Mouse (Mus musculus): ENCODE measurements around the gene Ctps2. TPM values are rescaled to one million over a fixed set of nuclear protein-coding genes. Genes with fewer than 3 reads are reported as not detected.

The Ctps2 gene
- 3.6 and 5.2 TPM in 2 replicates for polyA plus RNA-seq (2012; ENCODE audit: low replicate concordance)

GRCm38 (mm10) chrX:162900938-162901337 is at the start of gene Ctps2:
Gene Ctps2, plus strand, starts transcription at chrX:162901238.

DNA sequence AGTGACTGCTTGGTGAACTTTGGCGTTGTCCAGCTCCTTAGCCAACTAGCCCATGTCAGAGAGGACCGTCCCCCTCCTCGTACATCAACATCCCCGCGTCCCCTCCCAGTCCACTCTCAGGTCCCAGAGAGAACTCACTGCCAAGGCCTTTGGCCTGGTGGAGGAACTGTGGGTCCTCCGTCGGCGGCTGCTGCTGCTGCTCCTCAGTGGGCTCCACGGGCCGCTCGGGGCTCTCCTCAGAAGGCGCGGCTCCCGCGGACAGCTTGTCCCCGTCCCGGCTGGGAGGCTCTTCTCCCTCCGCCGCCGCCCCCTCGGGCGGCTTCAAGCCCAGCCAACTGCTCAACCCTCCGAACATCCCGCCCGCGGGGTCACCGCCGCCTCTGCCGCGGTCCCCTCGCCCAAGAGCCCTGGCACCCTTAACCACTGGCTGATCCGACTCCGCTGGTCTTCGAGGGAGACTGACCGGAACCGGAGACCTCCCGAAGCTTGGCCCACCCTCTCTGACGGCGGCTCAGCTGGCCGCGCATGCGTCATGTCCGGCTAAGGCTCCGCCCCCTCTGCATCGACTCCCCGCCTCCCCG is 13.0 kb upstream of the Ctps2 start, which contains the start of gene Syap1:
Gene Syap1 (minus strand): TSS at position 517 of the 581 bp plus-strand sequence.

GRCm38 (mm10) chrX:162964383-162964782 is 63.3 kb downstream of the Ctps2 start, which contains the start of gene S100g:
Gene S100g, minus strand, starts transcription at chrX:162964599.

Other genes with a start within 250 kb of the Ctps2 start
- 48.4 and 73.3 TPM in 2 replicates for gene Rbbp7, start 140.8 kb upstream of the Ctps2 start, polyA plus RNA-seq (2012; ENCODE audit: low replicate concordance)
- gene Txlng, start 71.8 kb upstream of the Ctps2 start, polyA plus RNA-seq (2012; ENCODE audit: low replicate concordance): 3.5 and 5.0 TPM in 2 replicates
- gene Syap1, start 12.8 kb upstream of the Ctps2 start, polyA plus RNA-seq (2012; ENCODE audit: low replicate concordance): 8.9 and 11.5 TPM in 2 replicates
- not detected in 2 replicates for gene S100g, start 63.4 kb downstream of the Ctps2 start, polyA plus RNA-seq (2012; ENCODE audit: low replicate concordance)